Mouse (Mus musculus) liver, embryonic 14.5 days (tissue): ENCODE measurements around the gene Gm20489.

Experiments
- CTCF ChIP-seq: IDR thresholded peaks from 2 replicates; pipeline ENCODE4 v1.5.1; 2016; ENCODE audit warnings: antibody characterized with exemption, low read depth, control low read depth
- EP300 ChIP-seq: IDR thresholded peaks from 2 replicates; pipeline ENCODE4 v1.6.1; 2016; ENCODE audit warnings: antibody characterized with exemption, low read depth

DNA sequence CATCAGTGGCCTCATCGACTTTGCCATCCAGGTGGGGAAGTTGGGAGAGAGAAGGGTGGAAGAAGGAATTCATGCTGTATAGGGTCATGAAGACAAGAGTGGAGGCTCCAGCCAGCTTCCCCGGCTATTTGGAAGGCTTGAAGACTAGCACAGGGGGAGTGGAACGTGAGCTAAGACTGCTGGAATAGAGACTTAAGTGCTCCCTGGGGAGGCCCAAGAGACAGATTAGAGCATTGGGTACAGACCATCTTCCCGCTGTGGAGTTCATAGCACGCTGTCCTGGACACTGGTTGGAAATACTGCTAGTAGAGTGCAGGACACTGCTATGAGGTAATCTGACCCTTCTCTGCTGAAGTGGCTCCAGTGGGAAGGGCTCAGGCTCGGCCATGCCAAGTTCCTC is 14.0 kb upstream of the Gm20489 start:
- TF ChIP-seq EP300 (no peak), CTCF (no peak)
